Mouse (Mus musculus): ENCODE results near the gene Gabrg3. TPM values are rescaled to one million over a fixed set of nuclear protein-coding genes. Genes with fewer than 3 reads are reported as not detected.

Gabrg3 gene
- polyA plus RNA-seq, 1 experiment from 2014 or later, result 0.98 TPM

DNA sequence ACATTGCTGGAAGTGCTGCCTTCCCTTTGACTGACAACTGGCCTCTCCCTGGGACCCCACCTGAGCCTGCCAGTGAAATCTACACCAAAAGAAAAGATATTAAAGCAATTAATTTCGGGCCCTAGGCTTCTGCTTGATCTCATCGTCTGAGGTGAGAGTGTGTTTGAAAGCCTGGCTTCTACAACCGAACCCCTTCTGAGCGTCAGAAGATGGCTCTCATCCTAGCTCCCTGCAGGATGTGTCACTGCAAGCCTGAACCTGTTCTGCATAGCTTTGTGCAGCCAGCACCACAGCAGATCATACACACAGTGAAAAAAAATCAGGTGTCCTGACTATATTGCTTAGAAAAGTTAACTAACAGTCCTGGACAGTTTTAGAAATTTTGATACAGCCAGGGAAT, 618.8 kb downstream of the Gabrg3 start:
- 67% methylated on average over 4 of the region's 4 CpGs for WGBS
- ATAC-seq (ENCODE audit: low FRiP score), result no peak

DNA sequence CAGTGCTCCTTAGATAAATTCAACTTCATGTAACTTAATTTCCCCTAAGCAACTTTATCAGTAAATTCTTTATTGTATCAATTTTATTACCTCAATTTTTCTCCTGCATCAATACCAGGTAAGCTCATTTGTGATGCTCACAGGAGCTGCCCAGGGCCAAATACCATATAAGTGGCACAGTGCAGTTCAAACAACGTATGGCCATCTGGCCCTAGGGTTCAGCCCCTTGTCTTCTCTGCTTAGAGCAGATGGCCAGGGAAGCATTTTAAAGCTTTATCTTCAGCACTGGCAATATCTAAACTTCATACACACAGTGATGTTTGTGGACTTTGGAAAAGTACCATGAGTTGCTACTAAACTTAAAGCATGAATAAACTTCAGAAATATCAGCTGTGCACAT, 619.2 kb downstream of the Gabrg3 start:
- WGBS, result 76% methylated on average over 1 of the region's 1 CpGs

More for the DNA sequence above, 618.8 kb downstream of the Gabrg3 start:
- Histone ChIP-seq H3K27ac (no peak overlapping the region), H3K4me2 (no peak overlapping the region), H3K9me3 (no peaks in the 10 kb centered on the region), H3K27me3 (no peaks in the 10 kb centered on the region), H3K36me3 (replicated peaks) (no peaks in the 10 kb centered on the region), H3K4me3 (replicated peaks) (no peak overlapping the region), H3K4me1 (peaks cover 5% of the 10 kb centered on the region; the same call in 1 of the 2 replicates), H3K9ac (no peak overlapping the region)

DNA sequence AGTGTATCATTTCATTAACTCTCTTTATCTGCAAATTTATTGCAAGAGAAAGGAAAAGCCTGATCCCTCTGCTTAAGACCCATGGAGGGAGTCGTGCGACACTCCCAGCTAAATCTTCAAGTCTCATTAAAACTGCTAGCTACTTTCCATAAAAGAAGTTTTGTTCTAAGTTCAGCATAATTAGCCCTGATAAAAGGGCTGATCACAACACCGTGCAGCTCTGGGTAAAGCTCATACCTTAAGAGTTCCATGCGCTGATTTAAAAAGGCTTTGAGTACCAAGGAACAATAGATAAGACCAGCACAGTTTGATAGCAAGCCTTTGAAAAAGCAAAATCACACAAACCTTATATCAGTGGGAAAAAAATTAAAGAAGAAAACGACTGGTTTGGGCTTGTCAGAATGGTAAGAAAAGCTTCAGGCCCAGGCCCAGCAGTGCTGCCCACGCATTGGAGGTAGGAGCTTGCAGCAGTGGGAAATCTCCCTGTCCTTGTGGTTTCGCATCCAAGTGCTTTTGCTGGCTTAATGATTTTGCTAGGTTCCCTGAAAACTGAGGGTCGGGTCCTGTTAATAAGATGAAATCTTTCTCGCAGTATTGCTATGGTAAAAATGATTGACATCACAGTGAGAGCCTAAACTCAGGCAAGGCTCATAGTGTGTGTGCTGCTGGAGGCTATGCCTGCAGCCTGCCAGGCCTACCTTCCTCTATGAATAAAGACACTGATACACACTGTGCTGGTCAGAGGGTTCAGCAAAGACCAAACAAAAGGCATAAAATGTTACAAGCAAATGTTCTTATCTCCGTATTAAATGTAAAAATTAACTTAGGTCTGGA, 621.2 kb downstream of the Gabrg3 start:
- Histone ChIP-seq H3K27me3 (no peaks in the 10 kb centered on the region), H3K4me1 (peaks cover 5% of the 10 kb centered on the region; the same call in 1 of the 2 replicates), H3K4me2 (no peak overlapping the region), H3K9me3 (no peaks in the 10 kb centered on the region), H3K4me3 (replicated peaks) (no peak overlapping the region), H3K36me3 (replicated peaks) (no peaks in the 10 kb centered on the region), H3K9ac (no peak overlapping the region), H3K27ac (peak overlapping the region; percentile 50)
- WGBS, result 10% methylated on average over 10 of the region's 10 CpGs
- peak; percentile 83 for ATAC-seq (ENCODE audit: low FRiP score)

More for the DNA sequence above, 619.2 kb downstream of the Gabrg3 start:
- H3K27ac ChIP-seq, result no peak overlapping the region
- no peak overlapping the region for H3K4me3 ChIP-seq (replicated peaks)
- no peaks in the 10 kb centered on the region for H3K36me3 ChIP-seq (replicated peaks)
- peaks cover 5% of the 10 kb centered on the region; the same call in 1 of the 2 replicates for H3K4me1 ChIP-seq
- ATAC-seq (ENCODE audit: low FRiP score), result no peak
- no peak overlapping the region for H3K4me2 ChIP-seq
- no peak overlapping the region for H3K9ac ChIP-seq
- no peaks in the 10 kb centered on the region for H3K27me3 ChIP-seq
- H3K9me3 ChIP-seq, result no peaks in the 10 kb centered on the region

DNA sequence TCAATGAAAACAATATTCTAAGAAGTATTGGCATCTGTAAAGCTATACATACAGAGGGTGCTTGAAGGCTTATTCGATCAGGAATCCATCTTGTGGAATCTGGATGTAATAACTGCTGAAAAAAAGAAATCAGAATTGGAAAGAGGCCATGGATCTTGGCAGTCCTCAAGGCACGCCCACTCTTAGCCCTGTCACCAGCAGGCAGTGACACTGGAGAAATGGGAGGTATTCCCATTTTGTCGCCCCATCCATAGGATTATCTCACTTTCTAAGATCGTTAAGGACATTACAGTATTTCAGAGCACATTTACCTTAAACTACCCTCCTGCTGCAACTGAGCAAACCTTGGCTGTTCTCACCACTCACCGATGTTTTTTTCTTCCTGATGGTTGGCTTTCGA, 657.8 kb downstream of the Gabrg3 start:
- 83% methylated on average over 6 of the region's 6 CpGs for WGBS
- Histone ChIP-seq H3K4me3 (replicated peaks) (no peak overlapping the region), H3K9ac (no peak overlapping the region), H3K27ac (no peak overlapping the region), H3K4me1 (no peaks in the 10 kb centered on the region), H3K4me2 (no peak overlapping the region), H3K9me3 (no peaks in the 10 kb centered on the region), H3K36me3 (replicated peaks) (no peaks in the 10 kb centered on the region), H3K27me3 (no peaks in the 10 kb centered on the region)
- no peak for ATAC-seq (ENCODE audit: low FRiP score)

Other genes starting within 250 kb of the Gabrg3 start
- gene Gabrb3, start 32.5 kb upstream of the Gabrg3 start, polyA plus RNA-seq (2016; fragmentation: Nextera tagmentation; extraction: Ambion mirVana), result 11.9 and 17.9 TPM in 2 replicates
- 1.6 and 1.9 TPM in 2 replicates for gene Gabra5, start 122.9 kb upstream of the Gabrg3 start, polyA plus RNA-seq (2016; fragmentation: Nextera tagmentation; extraction: Ambion mirVana)